Mouse (Mus musculus): ENCODE data around the gene Pitpnc1. TPM values are rescaled to one million over a fixed set of nuclear protein-coding genes. Genes with fewer than 3 reads are reported as not detected.

The Pitpnc1 gene
- polyA plus RNA-seq, 1 experiment: 0.25 TPM

DNA sequence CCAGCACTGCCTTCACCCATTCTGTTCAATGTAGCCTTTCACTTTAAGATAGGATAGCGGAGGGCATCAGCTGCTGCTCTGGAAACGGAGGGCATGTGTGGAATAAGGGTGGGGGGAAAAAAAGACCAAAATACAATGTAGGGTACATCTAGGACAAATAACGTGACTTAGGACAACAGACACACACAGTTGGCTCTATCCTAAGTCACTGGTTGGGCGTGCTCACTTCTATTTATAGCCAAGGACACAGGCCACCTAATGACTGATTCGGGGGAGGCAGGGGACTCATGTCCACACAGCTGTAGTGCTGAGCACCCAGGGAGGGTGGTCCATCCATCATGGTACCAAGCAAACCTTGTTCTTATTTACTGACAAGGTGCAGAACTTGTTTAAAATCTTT lies 245.2 kb downstream of the Pitpnc1 start:
- H3K79me2 ChIP-seq (ENCODE audit: control insufficient read depth, insufficient read depth): no peaks in the 10 kb centered on the region
- H3K4me3 ChIP-seq (ENCODE audit: insufficient read depth, poor library complexity, severe bottlenecking): no peak overlapping the region
- no peaks in the 10 kb centered on the region for H3K79me3 ChIP-seq (ENCODE audit: low read depth)
- H3K36me3 ChIP-seq (ENCODE audit: control insufficient read depth, insufficient read depth): no peaks in the 10 kb centered on the region
- no peak overlapping the region for H3ac ChIP-seq (ENCODE audit: control insufficient read depth, insufficient read length, low read depth)
- TF ChIP-seq CEBPB (IDR thresholded peaks at IDR 0.05; ENCODE audit: low read depth) (no peak), MYOG (IDR thresholded peaks at IDR 0.05; ENCODE audit: control insufficient read depth, extremely low read depth, insufficient read length) (no peak)
- peaks cover 14% of the 10 kb centered on the region for H3K27me3 ChIP-seq (ENCODE audit: control insufficient read depth, insufficient read depth, insufficient read length)

DNA sequence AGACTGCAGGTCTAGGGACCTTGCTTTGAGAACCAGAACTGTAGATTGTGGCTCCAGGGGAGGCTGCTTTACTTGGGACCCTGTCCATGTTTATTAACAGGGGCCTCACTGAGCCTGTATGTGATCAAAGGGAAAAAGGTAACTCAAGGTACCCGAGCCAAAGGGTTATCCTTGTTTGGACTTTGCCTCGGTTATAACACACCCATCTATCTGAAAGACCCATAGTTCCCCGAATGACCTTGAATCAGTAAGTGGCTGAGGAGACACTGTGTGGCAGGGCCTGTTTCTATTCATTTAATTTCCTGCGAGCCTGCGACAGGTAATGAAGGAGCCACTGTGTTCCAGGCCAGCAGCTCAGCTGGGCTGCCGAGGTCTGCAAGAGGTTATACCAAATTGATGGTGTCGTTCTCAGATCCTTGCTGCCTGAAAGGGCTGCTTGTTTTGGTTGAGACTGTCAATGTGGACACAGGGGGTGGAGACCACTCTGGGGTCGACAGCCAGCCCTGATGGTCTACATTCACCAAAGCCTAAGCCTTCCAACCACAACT lies 246.8 kb downstream of the Pitpnc1 start:
- H3K27me3 ChIP-seq (ENCODE audit: control insufficient read depth, insufficient read depth, insufficient read length): peaks cover 17% of the 10 kb centered on the region
- TF ChIP-seq MYOD1 (IDR thresholded peaks at IDR 0.05; ENCODE audit: control insufficient read depth, insufficient read length, low read depth) (no peak), CTCF (IDR thresholded peaks at IDR 0.05; ENCODE audit: control insufficient read depth, insufficient read depth, insufficient read length) (no peak), CEBPB (IDR thresholded peaks at IDR 0.05; ENCODE audit: low read depth) (no peak), MAX (IDR thresholded peaks at IDR 0.05) (no peak), FOSL1 (IDR thresholded peaks at IDR 0.05; ENCODE audit: insufficient read depth, low read length, poor library complexity, severe bottlenecking) (no peak), USF1 (IDR thresholded peaks at IDR 0.05; ENCODE audit: low read depth) (no peak), MYOG (IDR thresholded peaks at IDR 0.05; ENCODE audit: control insufficient read depth, extremely low read depth, insufficient read length) (no peak)
- no peak overlapping the region for H3ac ChIP-seq (ENCODE audit: control insufficient read depth, insufficient read length, low read depth)
- H3K79me3 ChIP-seq (ENCODE audit: low read depth): no peaks in the 10 kb centered on the region
- no peaks in the 10 kb centered on the region for H3K36me3 ChIP-seq (ENCODE audit: control insufficient read depth, insufficient read depth)
- H3K79me2 ChIP-seq (ENCODE audit: control insufficient read depth, insufficient read depth): no peaks in the 10 kb centered on the region
- no peak overlapping the region for H3K4me3 ChIP-seq (ENCODE audit: insufficient read depth, poor library complexity, severe bottlenecking)

DNA sequence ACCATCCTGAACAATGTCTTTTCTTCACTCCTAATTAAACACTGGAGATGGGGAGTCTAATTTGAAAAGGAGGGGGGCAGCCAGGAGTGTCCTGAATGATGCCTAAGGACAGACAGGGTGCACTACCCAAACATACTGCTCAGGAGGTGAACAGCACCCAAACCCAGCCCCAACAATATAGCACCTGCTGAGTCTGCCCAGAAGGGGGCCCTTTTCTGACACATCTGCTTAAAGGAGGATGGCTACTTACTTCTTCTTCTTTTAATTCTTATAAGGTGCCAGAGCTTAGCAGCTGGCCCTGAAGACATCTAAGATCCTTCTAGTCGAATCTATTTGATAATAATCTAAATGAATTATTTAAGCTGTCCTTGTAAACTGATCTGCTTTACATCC lies 247.3 kb downstream of the Pitpnc1 start:
- H3K79me3 ChIP-seq (ENCODE audit: low read depth): no peaks in the 10 kb centered on the region
- peaks cover 19% of the 10 kb centered on the region for H3K27me3 ChIP-seq (ENCODE audit: control insufficient read depth, insufficient read depth, insufficient read length)
- no peaks in the 10 kb centered on the region for H3K79me2 ChIP-seq (ENCODE audit: control insufficient read depth, insufficient read depth)
- H3K4me3 ChIP-seq (ENCODE audit: insufficient read depth, poor library complexity, severe bottlenecking): no peak overlapping the region
- H3ac ChIP-seq (ENCODE audit: control insufficient read depth, insufficient read length, low read depth): no peak overlapping the region
- TF ChIP-seq MAX (IDR thresholded peaks at IDR 0.05): no peak
- no peak for TF ChIP-seq MYOG (IDR thresholded peaks at IDR 0.05; ENCODE audit: control insufficient read depth, extremely low read depth, insufficient read length)
- no peak for TF ChIP-seq CEBPB (IDR thresholded peaks at IDR 0.05; ENCODE audit: low read depth)
- TF ChIP-seq USF1 (IDR thresholded peaks at IDR 0.05; ENCODE audit: low read depth): no peak
- TF ChIP-seq MYOD1 (IDR thresholded peaks at IDR 0.05; ENCODE audit: control insufficient read depth, insufficient read length, low read depth): no peak
- no peak for TF ChIP-seq FOSL1 (IDR thresholded peaks at IDR 0.05; ENCODE audit: insufficient read depth, low read length, poor library complexity, severe bottlenecking)
- no peak for TF ChIP-seq CTCF (IDR thresholded peaks at IDR 0.05; ENCODE audit: control insufficient read depth, insufficient read depth, insufficient read length)
- H3K36me3 ChIP-seq (ENCODE audit: control insufficient read depth, insufficient read depth): no peaks in the 10 kb centered on the region

DNA sequence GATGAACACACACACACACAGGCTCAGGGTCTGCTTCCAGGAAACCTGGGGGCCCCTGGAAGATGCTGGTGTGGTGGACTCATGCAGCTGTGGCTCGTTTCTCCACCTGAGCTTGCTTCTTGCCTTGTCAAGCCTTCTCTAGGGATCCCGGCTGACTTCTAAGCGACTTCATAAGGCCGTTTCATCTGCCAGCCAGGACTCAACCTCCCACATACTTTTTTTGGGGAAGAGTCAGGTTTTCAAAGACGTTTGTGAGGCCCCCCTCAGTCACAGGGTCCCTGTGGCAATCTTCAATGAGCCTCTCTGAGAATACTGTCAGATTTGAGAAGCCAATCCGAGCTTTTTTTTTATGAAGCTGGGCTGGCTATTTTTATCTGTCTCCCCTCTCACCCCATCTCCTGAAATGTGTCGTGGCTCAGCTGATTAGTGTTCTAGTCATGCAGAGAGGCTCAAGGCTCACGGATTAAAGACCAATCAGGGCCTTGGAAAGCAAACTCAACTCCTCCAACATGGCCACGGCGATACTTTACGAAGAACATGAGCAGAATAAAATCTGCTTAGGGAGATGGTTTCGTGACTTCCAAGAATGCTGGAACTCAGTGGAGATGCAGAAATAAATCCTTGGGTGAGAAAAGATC lies 247.8 kb downstream of the Pitpnc1 start:
- H3K79me2 ChIP-seq (ENCODE audit: control insufficient read depth, insufficient read depth): no peaks in the 10 kb centered on the region
- H3ac ChIP-seq (ENCODE audit: control insufficient read depth, insufficient read length, low read depth): no peak overlapping the region
- no peak overlapping the region for H3K4me3 ChIP-seq (ENCODE audit: insufficient read depth, poor library complexity, severe bottlenecking)
- no peak for TF ChIP-seq MYOG (IDR thresholded peaks at IDR 0.05; ENCODE audit: control insufficient read depth, extremely low read depth, insufficient read length)
- no peak for TF ChIP-seq USF1 (IDR thresholded peaks at IDR 0.05; ENCODE audit: low read depth)
- TF ChIP-seq CTCF (IDR thresholded peaks at IDR 0.05; ENCODE audit: control insufficient read depth, insufficient read depth, insufficient read length): no peak
- H3K36me3 ChIP-seq (ENCODE audit: control insufficient read depth, insufficient read depth): no peaks in the 10 kb centered on the region
- peaks cover 19% of the 10 kb centered on the region for H3K27me3 ChIP-seq (ENCODE audit: control insufficient read depth, insufficient read depth, insufficient read length)
- no peaks in the 10 kb centered on the region for H3K79me3 ChIP-seq (ENCODE audit: low read depth)

DNA sequence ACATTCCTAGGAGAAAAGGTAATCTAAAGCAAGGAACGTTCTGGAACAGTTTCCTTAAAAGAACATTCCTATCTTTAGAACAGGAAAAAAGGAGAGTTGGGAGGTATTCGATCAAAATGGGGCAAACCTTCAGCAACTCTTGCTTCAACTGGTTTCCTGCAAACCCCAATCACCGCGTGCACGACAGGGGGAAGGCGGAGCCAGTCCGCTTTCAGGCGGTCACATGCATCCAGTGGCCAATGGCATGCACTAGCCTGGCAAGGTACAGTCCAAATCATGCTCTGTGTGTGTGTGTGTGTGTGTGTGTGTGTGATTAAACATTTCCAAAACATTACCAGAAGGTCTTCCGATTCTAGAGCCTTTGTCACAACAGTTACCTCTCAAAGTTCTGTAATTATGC lies 255.4 kb downstream of the Pitpnc1 start:
- Histone ChIP-seq H3K27me3 (ENCODE audit: control insufficient read depth, insufficient read depth, insufficient read length) (peaks cover 37% of the 10 kb centered on the region), H3K4me3 (ENCODE audit: insufficient read depth, poor library complexity, severe bottlenecking) (no peak overlapping the region), H3K36me3 (ENCODE audit: control insufficient read depth, insufficient read depth) (no peaks in the 10 kb centered on the region), H3ac (ENCODE audit: control insufficient read depth, insufficient read length, low read depth) (no peak overlapping the region), H3K79me2 (ENCODE audit: control insufficient read depth, insufficient read depth) (no peaks in the 10 kb centered on the region), H3K79me3 (ENCODE audit: low read depth) (no peaks in the 10 kb centered on the region)
- TF ChIP-seq MAX (IDR thresholded peaks at IDR 0.05) (no peak), MYOD1 (IDR thresholded peaks at IDR 0.05; ENCODE audit: control insufficient read depth, insufficient read length, low read depth) (no peak), USF1 (IDR thresholded peaks at IDR 0.05; ENCODE audit: low read depth) (no peak), CTCF (IDR thresholded peaks at IDR 0.05; ENCODE audit: control insufficient read depth, insufficient read depth, insufficient read length) (no peak), FOSL1 (IDR thresholded peaks at IDR 0.05; ENCODE audit: insufficient read depth, low read length, poor library complexity, severe bottlenecking) (no peak), CEBPB (IDR thresholded peaks at IDR 0.05; ENCODE audit: low read depth) (no peak), MYOG (IDR thresholded peaks at IDR 0.05; ENCODE audit: control insufficient read depth, extremely low read depth, insufficient read length) (no peak)

DNA sequence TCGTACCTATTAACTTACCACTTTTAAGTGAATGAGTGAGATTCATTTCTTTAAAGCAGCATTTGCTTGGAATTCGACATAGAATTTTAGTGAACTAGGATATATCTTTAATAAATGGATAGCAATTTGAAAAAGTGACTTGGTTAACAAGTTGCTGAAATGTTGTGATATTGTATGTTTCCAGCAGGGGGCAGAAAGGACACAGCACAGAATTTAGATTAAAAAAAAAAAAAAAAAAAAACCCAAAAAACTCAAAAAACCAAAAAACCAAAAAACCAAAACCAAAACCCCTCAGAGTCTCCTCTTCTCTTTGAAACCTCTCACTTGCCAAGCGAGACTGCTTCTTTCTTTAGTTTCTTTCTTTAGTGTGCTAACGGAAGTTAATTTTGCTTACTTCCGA lies 256.8 kb downstream of the Pitpnc1 start:
- no peaks in the 10 kb centered on the region for H3K79me3 ChIP-seq (ENCODE audit: low read depth)
- H3K79me2 ChIP-seq (ENCODE audit: control insufficient read depth, insufficient read depth): no peaks in the 10 kb centered on the region
- no peak overlapping the region for H3ac ChIP-seq (ENCODE audit: control insufficient read depth, insufficient read length, low read depth)
- H3K36me3 ChIP-seq (ENCODE audit: control insufficient read depth, insufficient read depth): no peaks in the 10 kb centered on the region
- TF ChIP-seq CTCF (IDR thresholded peaks at IDR 0.05; ENCODE audit: control insufficient read depth, insufficient read depth, insufficient read length): no peak
- no peak for TF ChIP-seq MYOD1 (IDR thresholded peaks at IDR 0.05; ENCODE audit: control insufficient read depth, insufficient read length, low read depth)
- no peak for TF ChIP-seq USF1 (IDR thresholded peaks at IDR 0.05; ENCODE audit: low read depth)
- TF ChIP-seq CEBPB (IDR thresholded peaks at IDR 0.05; ENCODE audit: low read depth): no peak
- no peak for TF ChIP-seq FOSL1 (IDR thresholded peaks at IDR 0.05; ENCODE audit: insufficient read depth, low read length, poor library complexity, severe bottlenecking)
- no peak for TF ChIP-seq MAX (IDR thresholded peaks at IDR 0.05)
- TF ChIP-seq MYOG (IDR thresholded peaks at IDR 0.05; ENCODE audit: control insufficient read depth, extremely low read depth, insufficient read length): no peak
- H3K27me3 ChIP-seq (ENCODE audit: control insufficient read depth, insufficient read depth, insufficient read length): peaks cover 38% of the 10 kb centered on the region
- H3K4me3 ChIP-seq (ENCODE audit: insufficient read depth, poor library complexity, severe bottlenecking): no peak overlapping the region

Data from C2C12 (cell line).